In the genomic region with DNA sequence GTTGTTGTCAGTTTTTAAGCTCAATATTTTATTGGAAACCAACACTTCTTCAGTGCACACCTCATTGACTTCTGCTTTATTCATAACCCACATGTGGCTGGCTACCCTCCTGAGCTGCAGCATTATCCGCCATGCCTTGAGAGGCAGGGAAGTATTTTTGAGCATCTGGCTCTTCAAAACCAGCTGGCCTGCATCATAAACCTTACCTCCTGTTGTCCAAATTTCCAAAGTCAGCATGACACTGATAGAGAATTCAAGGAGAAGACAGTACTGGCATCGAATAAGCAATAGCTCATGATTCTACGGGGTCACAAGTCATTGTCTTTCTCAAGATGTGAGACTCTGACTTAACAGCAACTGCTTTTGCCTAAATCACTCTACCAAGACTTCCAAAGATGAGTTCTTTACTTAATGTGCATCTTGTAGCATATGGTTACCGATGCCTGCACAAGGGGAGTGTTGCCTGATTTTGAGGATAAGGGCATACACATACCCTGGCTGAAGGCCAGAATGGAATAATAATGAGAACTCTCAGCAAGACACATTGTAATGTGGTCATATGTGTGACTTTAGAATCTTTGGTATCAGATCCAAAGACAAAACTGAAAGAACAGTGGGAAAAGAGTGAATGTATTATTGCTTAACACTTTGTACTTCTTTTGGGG, we compare ENCODE assay signal across 28 mouse cellular contexts.
DNase-seq lines count a peak whose midpoint lies in the region; ATAC-seq and TF ChIP-seq lines count a peak whose summit lies in the region.
"Had no signal": no experiment of that assay in that cellular context is flagged by ENCODE, and none has a peak within 500 bp of the region (broad histone marks: within the 10 kb centered on the region; RNA-seq: fewer than 3 reads in every experiment).

No protein-coding gene starts in this region.

- no peaks in the 10 kb centered on the region for H3K27me3 ChIP-seq in hindbrain, embryonic 13.5 days
- no peaks in the 10 kb centered on the region for H3K27me3 ChIP-seq in hindbrain, embryonic 11.5 days (ENCODE audit: control insufficient read depth, insufficient read depth, low read length)
- H3K27me3 ChIP-seq in midbrain, postnatal 0 days (ENCODE audit: insufficient read depth, low read length), result no peaks in the 10 kb centered on the region
- no peaks in the 10 kb centered on the region for H3K27me3 ChIP-seq in midbrain, embryonic 11.5 days (ENCODE audit: control insufficient read depth, insufficient read depth, low read length)
- H3K27me3 ChIP-seq in hindbrain, postnatal 0 days (ENCODE audit: insufficient read depth, low read length), result no peaks in the 10 kb centered on the region
- H3K27me3 ChIP-seq: kidney, embryonic 15.5 days; midbrain, embryonic 12.5 days had no signal

- H3K27ac ChIP-seq in hindbrain, embryonic 13.5 days, result no peak overlapping the region
- no peak overlapping the region for H3K27ac ChIP-seq in hindbrain, embryonic 11.5 days (ENCODE audit: low read depth, low read length)
- no peak overlapping the region for H3K27ac ChIP-seq in midbrain, postnatal 0 days (ENCODE audit: low read depth, low read length)
- no peak overlapping the region for H3K27ac ChIP-seq in midbrain, embryonic 11.5 days (ENCODE audit: low read depth, low read length)
- no peak overlapping the region for H3K27ac ChIP-seq in hindbrain, postnatal 0 days
- H3K27ac ChIP-seq: gastrocnemius, adult 2 months; kidney, embryonic 15.5 days; layer of hippocampus, adult 2 months; liver, embryonic 14.5 days; midbrain, embryonic 12.5 days had no signal

- H3K9me3 ChIP-seq in hindbrain, embryonic 13.5 days, result no peaks in the 10 kb centered on the region
- no peaks in the 10 kb centered on the region for H3K9me3 ChIP-seq in hindbrain, embryonic 11.5 days (ENCODE audit: control insufficient read depth, low read length)
- H3K9me3 ChIP-seq in midbrain, postnatal 0 days (ENCODE audit: low read length), result no peaks in the 10 kb centered on the region
- no peaks in the 10 kb centered on the region for H3K9me3 ChIP-seq in midbrain, embryonic 11.5 days (ENCODE audit: control insufficient read depth, low read length)
- H3K9me3 ChIP-seq in hindbrain, postnatal 0 days (ENCODE audit: low read length), result no peaks in the 10 kb centered on the region
- H3K9me3 ChIP-seq: kidney, embryonic 15.5 days; midbrain, embryonic 12.5 days had no signal

- no peaks in the 10 kb centered on the region for H3K4me1 ChIP-seq in hindbrain, embryonic 13.5 days (replicated peaks)
- H3K4me1 ChIP-seq in hindbrain, embryonic 11.5 days (replicated peaks; ENCODE audit: control insufficient read depth, insufficient read depth, low read length), result no peaks in the 10 kb centered on the region
- no peaks in the 10 kb centered on the region for H3K4me1 ChIP-seq in midbrain, postnatal 0 days (ENCODE audit: insufficient read depth, low read length)
- H3K4me1 ChIP-seq in midbrain, embryonic 11.5 days (ENCODE audit: control insufficient read depth, insufficient read depth, low read length), result no peaks in the 10 kb centered on the region
- no peaks in the 10 kb centered on the region for H3K4me1 ChIP-seq in hindbrain, postnatal 0 days (ENCODE audit: insufficient read depth, low read length)
- H3K4me1 ChIP-seq: kidney, embryonic 15.5 days; midbrain, embryonic 12.5 days had no signal

- intact Hi-C loops in left cerebral cortex, postnatal 10 days (cut with DNase I), result no loop called here

- no peak for TF ChIP-seq CTCF in midbrain, postnatal 0 days (IDR thresholded peaks at IDR 0.05)
- no peak for TF ChIP-seq CTCF in hindbrain, postnatal 0 days (IDR thresholded peaks at IDR 0.05; ENCODE audit: low read depth)

- DNase-seq in hindbrain, embryonic 11.5 days (ENCODE audit: low spot score), result no peak
- peak; percentile 44 for DNase-seq in midbrain, postnatal 0 days (ENCODE audit: low spot score)
- no peak for DNase-seq in midbrain, embryonic 11.5 days (ENCODE audit: low spot score, missing footprints)
- DNase-seq in hindbrain, postnatal 0 days (ENCODE audit: low spot score), result peak; percentile 46
- no peak for DNase-seq in natural killer cell, adult 2 months (ENCODE audit: low spot score in 2 of 2)
- DNase-seq in left cerebral cortex, postnatal 10 days (ENCODE audit: extremely low spot score in 1 of 2, low spot score in 2 of 2), result no peak
- DNase-seq: adrenal gland, postnatal 14 days; cerebellum, adult 11-12 months; cerebellum, postnatal 14 days; gastrocnemius, adult 2 months; gastrocnemius, postnatal 36 days; heart, adult 18-20 months; heart, postnatal 36 days; kidney, adult 11 months; kidney, postnatal 25 days; liver; lung, embryonic 14.5 days; lung, postnatal 14 days; thymus, postnatal 4 days had no signal

- 0 out of 2 replicates have a peak, but pooled peaks have one; percentile 54 for ATAC-seq in hindbrain, embryonic 13.5 days (ENCODE audit: low FRiP score)
- no peak for ATAC-seq in hindbrain, embryonic 11.5 days (ENCODE audit: low FRiP score)
- ATAC-seq in midbrain, postnatal 0 days (ENCODE audit: low FRiP score), result no peak
- ATAC-seq in midbrain, embryonic 11.5 days (ENCODE audit: low FRiP score), result no peak
- ATAC-seq in hindbrain, postnatal 0 days, result peak; percentile 72
- ATAC-seq: CD4-positive, CD25-positive, alpha-beta regulatory T cell, adult 4 months; inflammation-experienced regulatory T-cells, adult 6 months had no signal

- no peak overlapping the region for H3K4me3 ChIP-seq in hindbrain, embryonic 13.5 days
- H3K4me3 ChIP-seq in hindbrain, embryonic 11.5 days (ENCODE audit: low read depth, low read length), result no peak overlapping the region
- no peak overlapping the region for H3K4me3 ChIP-seq in midbrain, postnatal 0 days (ENCODE audit: low read depth, low read length)
- H3K4me3 ChIP-seq in midbrain, embryonic 11.5 days (ENCODE audit: low read depth, low read length), result no peak overlapping the region
- no peak overlapping the region for H3K4me3 ChIP-seq in hindbrain, postnatal 0 days (ENCODE audit: low read length)
- H3K4me3 ChIP-seq: erythroblast, embryonic 14.5 days; gastrocnemius, adult 2 months; kidney, embryonic 15.5 days; layer of hippocampus, adult 2 months; midbrain, embryonic 12.5 days had no signal

- H3K36me3 ChIP-seq in hindbrain, embryonic 13.5 days, result no peaks in the 10 kb centered on the region
- no peaks in the 10 kb centered on the region for H3K36me3 ChIP-seq in hindbrain, embryonic 11.5 days (ENCODE audit: control insufficient read depth, insufficient read depth, low read length)
- no peaks in the 10 kb centered on the region for H3K36me3 ChIP-seq in midbrain, postnatal 0 days (ENCODE audit: insufficient read depth, low read length)
- no peaks in the 10 kb centered on the region for H3K36me3 ChIP-seq in midbrain, embryonic 11.5 days (ENCODE audit: control insufficient read depth, insufficient read depth, low read length)
- no peaks in the 10 kb centered on the region for H3K36me3 ChIP-seq in hindbrain, postnatal 0 days (ENCODE audit: insufficient read depth, low read length)
- H3K36me3 ChIP-seq: kidney, embryonic 15.5 days; midbrain, embryonic 12.5 days had no signal

- WGBS in hindbrain, embryonic 13.5 days, result 83% methylated on average over 4 of the region's 4 CpGs
- WGBS in hindbrain, embryonic 11.5 days, result 84% methylated on average over 4 of the region's 4 CpGs
- WGBS in midbrain, postnatal 0 days, result 88% methylated on average over 4 of the region's 4 CpGs
- 83% methylated on average over 4 of the region's 4 CpGs for WGBS in midbrain, embryonic 11.5 days
- 64% methylated on average over 4 of the region's 4 CpGs for WGBS in hindbrain, postnatal 0 days

- no peak overlapping the region for H3K9ac ChIP-seq in hindbrain, embryonic 13.5 days
- no peak overlapping the region for H3K9ac ChIP-seq in hindbrain, embryonic 11.5 days (ENCODE audit: low read depth, low read length)
- no peak overlapping the region for H3K9ac ChIP-seq in midbrain, postnatal 0 days (replicated peaks; ENCODE audit: low read length, poor library complexity, severe bottlenecking)
- no peak overlapping the region for H3K9ac ChIP-seq in midbrain, embryonic 11.5 days (ENCODE audit: low read length)
- no peak overlapping the region for H3K9ac ChIP-seq in hindbrain, postnatal 0 days (replicated peaks; ENCODE audit: low read length)
- H3K9ac ChIP-seq: kidney, embryonic 15.5 days; liver, embryonic 14.5 days; lung, embryonic 14.5 days; midbrain, embryonic 12.5 days had no signal

- no peak overlapping the region for H3K4me2 ChIP-seq in hindbrain, embryonic 13.5 days
- H3K4me2 ChIP-seq in hindbrain, embryonic 11.5 days (replicated peaks; ENCODE audit: low read depth, low read length), result no peak overlapping the region
- H3K4me2 ChIP-seq in midbrain, postnatal 0 days (ENCODE audit: low read depth, low read length, poor library complexity, severe bottlenecking), result no peak overlapping the region
- no peak overlapping the region for H3K4me2 ChIP-seq in midbrain, embryonic 11.5 days
- H3K4me2 ChIP-seq in hindbrain, postnatal 0 days (ENCODE audit: low read depth, low read length), result no peak overlapping the region
- H3K4me2 ChIP-seq: heart, embryonic 11.5 days; kidney, embryonic 15.5 days; lung, embryonic 14.5 days; midbrain, embryonic 12.5 days had no signal

Comparison
In these comparisons a context has a peak if more than half of its experiments do, and no peak if none do; other contexts are left out.
1. ATAC-seq: peak in hindbrain, embryonic 13.5 days (single experiment) and hindbrain, postnatal 0 days (single experiment); none in hindbrain, embryonic 11.5 days (single experiment), midbrain, postnatal 0 days (single experiment) and midbrain, embryonic 11.5 days (single experiment).
2. DNase-seq: peak in midbrain, postnatal 0 days (single experiment) and hindbrain, postnatal 0 days (single experiment); none in hindbrain, embryonic 11.5 days (single experiment), midbrain, embryonic 11.5 days (single experiment), natural killer cell, adult 2 months (0 of 2) and left cerebral cortex, postnatal 10 days (0 of 2).